Mouse (Mus musculus) testis, adult 2 months (tissue): ENCODE results near the gene Ovch2. TPM values are rescaled to one million over a fixed set of nuclear protein-coding genes. Genes with fewer than 3 reads are reported as not detected.

Source experiments
- H3K27ac ChIP-seq: fragments of 200-500 bp; 2 replicates; pipeline ENCODE4 v1.5.1; 2012; ENCODE audit warnings: low read depth, low read length; ENCODE audit not compliant: control insufficient read depth, insufficient read depth
- H3K27me3 ChIP-seq: fragments of 200-500 bp; 2 replicates; pipeline ENCODE4 v1.6.1; 2012; ENCODE audit warnings: mild to moderate bottlenecking, low read length, moderate library complexity; ENCODE audit not compliant: control insufficient read depth, insufficient read depth
- H3K36me3 ChIP-seq: fragments of 200-500 bp; 2 replicates; pipeline ENCODE4 v1.6.1; 2012; ENCODE audit warnings: mild to moderate bottlenecking, low read length; ENCODE audit not compliant: control insufficient read depth, insufficient read depth
- H3K4me1 ChIP-seq: fragments of 200-500 bp; 2 replicates; pipeline ENCODE4 v1.6.1; 2012; ENCODE audit warnings: low read length; ENCODE audit not compliant: control insufficient read depth, insufficient read depth
- H3K4me3 ChIP-seq: fragments of 200-500 bp; 2 replicates; pipeline ENCODE4 v1.5.1; 2012; ENCODE audit warnings: low read depth, mild to moderate bottlenecking, low read length, moderate library complexity, mixed read lengths; ENCODE audit not compliant: control insufficient read depth
- CTCF ChIP-seq: fragments of 200-500 bp; IDR thresholded peaks from 2 replicates; pipeline ENCODE4 v1.5.1; 2012; ENCODE audit warnings: low read depth, mild to moderate bottlenecking, inconsistent platforms, low read length, moderate library complexity; ENCODE audit not compliant: control insufficient read depth, insufficient read depth, insufficient replicate concordance
- POLR2A ChIP-seq: fragments of 200-500 bp; IDR thresholded peaks from 2 replicates; pipeline ENCODE4 v1.6.1; 2012; ENCODE audit warnings: low read depth, mild to moderate bottlenecking, inconsistent platforms, low read length, moderate library complexity; ENCODE audit not compliant: control insufficient read depth
- polyA plus RNA-seq: library from polyadenylated mRNA; depleted of rRNA; stranded (reverse); fragments of >200 nt; gene quantifications from 2 replicates; pipeline ENCODE4 v1.2.3, GENCODE M21; 2012; rRNA removed

The Ovch2 gene
- polyA plus RNA-seq, 1 experiment, result not detected

DNA sequence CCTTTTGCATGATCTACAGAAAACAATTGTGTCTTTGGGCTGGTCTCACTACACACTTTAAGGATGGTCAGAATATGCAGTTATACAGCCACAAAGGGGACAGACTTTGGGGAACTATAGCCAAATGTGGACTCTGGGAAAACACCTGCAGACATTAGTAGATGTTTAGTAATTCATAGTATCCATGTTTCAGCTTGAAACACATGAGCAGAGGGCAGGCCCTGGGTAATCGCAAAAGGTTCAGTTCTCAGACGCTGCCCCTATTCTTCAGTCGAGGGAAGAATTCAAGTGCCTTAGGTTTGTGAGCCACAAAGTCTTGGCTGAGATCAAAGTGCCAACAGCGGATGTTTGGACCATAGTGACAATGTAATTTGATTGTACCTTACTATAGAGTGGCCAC is 56.6 kb downstream of the Ovch2 start:
- Histone ChIP-seq H3K4me3 (no peak overlapping the region), H3K36me3 (no peaks in the 10 kb centered on the region), H3K27ac (no peak overlapping the region), H3K27me3 (no peaks in the 10 kb centered on the region), H3K4me1 (no peaks in the 10 kb centered on the region)
- no peak for TF ChIP-seq CTCF
- TF ChIP-seq POLR2A, result no peak

DNA sequence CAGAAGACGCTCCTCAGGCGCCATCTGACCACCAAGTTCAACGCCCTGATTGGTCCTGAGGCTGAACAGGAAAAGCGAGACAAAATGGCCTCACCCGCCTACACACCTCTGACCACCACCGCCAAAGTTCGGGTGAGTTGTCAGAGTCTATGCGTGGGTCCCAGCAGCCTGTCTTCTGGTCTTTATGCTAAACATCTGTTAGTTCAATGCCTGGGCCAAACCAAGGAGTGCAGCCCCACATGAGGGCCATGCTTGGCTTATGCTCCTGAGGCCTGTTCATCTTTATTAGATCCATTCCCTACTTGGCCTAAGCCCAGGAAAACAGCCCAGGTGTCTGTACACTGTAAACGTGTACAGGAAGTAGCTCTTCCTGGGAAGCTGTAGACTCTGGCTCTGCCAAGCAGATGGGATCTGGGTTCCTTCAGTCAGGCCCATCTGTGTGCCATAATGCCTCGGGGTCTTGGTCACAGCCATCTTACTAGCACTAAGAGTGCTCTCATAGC is 58.0 kb downstream of the Ovch2 start:
- Histone ChIP-seq H3K36me3 (no peaks in the 10 kb centered on the region), H3K27ac (no peak overlapping the region), H3K4me3 (no peak overlapping the region), H3K27me3 (no peaks in the 10 kb centered on the region), H3K4me1 (no peaks in the 10 kb centered on the region)
- TF ChIP-seq POLR2A (no peak), CTCF (no peak)

DNA sequence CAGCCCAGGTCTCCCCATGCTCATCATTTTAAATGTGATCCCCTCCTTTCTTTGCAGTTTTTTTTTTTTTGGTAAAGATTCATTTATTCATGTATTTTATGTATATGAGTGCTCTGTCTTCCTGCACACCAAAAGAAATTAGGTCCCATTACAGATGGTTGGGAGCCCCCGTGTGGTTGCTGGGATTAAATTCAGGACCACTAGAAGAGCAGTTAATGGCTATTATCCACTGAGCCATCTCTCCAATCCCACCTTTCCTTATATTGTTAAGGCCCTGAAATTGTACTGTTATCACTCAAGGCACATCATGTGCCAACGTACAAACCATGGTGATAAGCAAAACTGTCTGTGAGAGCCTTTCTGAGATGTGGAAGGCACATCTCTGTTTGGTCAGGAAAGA is 62.3 kb downstream of the Ovch2 start:
- H3K27ac ChIP-seq, result no peak overlapping the region
- no peak overlapping the region for H3K4me3 ChIP-seq
- H3K36me3 ChIP-seq, result no peaks in the 10 kb centered on the region
- TF ChIP-seq CTCF (no peak), POLR2A (no peak)
- no peaks in the 10 kb centered on the region for H3K4me1 ChIP-seq
- H3K27me3 ChIP-seq, result no peaks in the 10 kb centered on the region

DNA sequence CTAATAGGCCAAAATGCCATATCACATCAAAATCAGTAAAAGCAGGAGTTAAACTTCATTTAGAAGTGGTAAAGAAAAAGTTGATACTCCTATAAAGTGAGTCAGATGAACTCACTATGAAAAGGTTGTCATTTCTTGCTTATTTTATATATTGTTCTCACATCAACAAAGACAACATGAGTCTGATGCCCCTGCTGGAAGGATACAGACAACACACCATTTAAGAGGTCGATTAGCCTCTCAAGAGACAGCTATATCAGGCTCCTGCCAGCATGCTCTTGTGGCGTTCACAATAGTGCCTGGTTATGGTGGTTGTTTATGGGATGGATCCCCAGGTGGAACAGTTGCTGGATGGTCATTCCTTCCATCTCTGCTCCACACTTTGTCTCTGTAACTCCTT is 67.8 kb downstream of the Ovch2 start:
- Histone ChIP-seq H3K4me3 (no peak overlapping the region), H3K27me3 (no peaks in the 10 kb centered on the region), H3K36me3 (no peaks in the 10 kb centered on the region), H3K27ac (no peak overlapping the region), H3K4me1 (no peaks in the 10 kb centered on the region)
- TF ChIP-seq CTCF, result no peak

Other genes starting within 250 kb of the Ovch2 start
- gene Olfml1, start 233.8 kb downstream of the Ovch2 start, polyA plus RNA-seq, result 0.51 and 0.70 TPM in 2 replicates
- gene Ppfibp2, start 206.0 kb downstream of the Ovch2 start, polyA plus RNA-seq, result 7.4 and 8.4 TPM in 2 replicates
- not detected in 2 replicates for gene 5330417H12Rik, start 176.0 kb downstream of the Ovch2 start, polyA plus RNA-seq
- 13.2 and 14.8 TPM in 2 replicates for gene Cyb5r2, start 43.2 kb downstream of the Ovch2 start, polyA plus RNA-seq
- not detected in 2 replicates for gene Olfr467, start 11.1 kb upstream of the Ovch2 start, polyA plus RNA-seq
- gene Olfr469, start 24.3 kb upstream of the Ovch2 start, polyA plus RNA-seq, result not detected in 2 replicates
- gene Olfr470, start 46.3 kb upstream of the Ovch2 start, polyA plus RNA-seq, result not detected in 2 replicates
- 0.01 TPM in 1 of 2 replicates, not detected in the other for gene Olfr472, start 96.7 kb upstream of the Ovch2 start, polyA plus RNA-seq
- gene Olfr473, start 129.2 kb upstream of the Ovch2 start, polyA plus RNA-seq, result not detected in 2 replicates
- gene Olfr474, start 153.4 kb upstream of the Ovch2 start, polyA plus RNA-seq, result not detected in 2 replicates
- not detected in 2 replicates for gene Olfr476, start 163.6 kb upstream of the Ovch2 start, polyA plus RNA-seq
- gene Olfr477, start 185.5 kb upstream of the Ovch2 start, polyA plus RNA-seq, result not detected in 2 replicates
- gene Olfr478, start 232.8 kb upstream of the Ovch2 start, polyA plus RNA-seq, result not detected in 2 replicates
- not detected in 2 replicates for gene Olfr479, start 249.5 kb upstream of the Ovch2 start, polyA plus RNA-seq